Mouse (Mus musculus): Measurements from ENCODE around the gene Cfdp1. TPM values are rescaled to one million over a fixed set of nuclear protein-coding genes. Genes with fewer than 3 reads are reported as not detected.
A peak's percentile ranks its signal among the peaks of the same experiment; 100 is the strongest.
"Not testable (repeated sequence)": the region's sequence is repeated elsewhere in the genome, so short reads cannot be mapped to it uniquely, and the experiment has no call there.

Gene Cfdp1
- polyA plus RNA-seq, 1 experiment from 2014 or later: 260 TPM

- not testable (repeated sequence) for ATAC-seq (ENCODE audit: insufficient number of reproducible peaks, insufficient read depth, low FRiP score, low TSS enrichment, low read depth); H3K36me3 ChIP-seq; H3K27ac ChIP-seq; H3K27me3 ChIP-seq; H3K9me3 ChIP-seq
- Histone ChIP-seq H3K4me1 (peaks cover 16% of the 10 kb centered on the region; the same call in 1 of the 2 replicates), H3K4me2 (peak overlapping the region; percentile 87), H3K4me3 (peak overlapping the region; percentile 94), H3K9ac (peak overlapping the region; percentile 89)
- 58% methylated on average over 12 of the region's 12 CpGs for WGBS
These were observed 872 bp downstream of the Cfdp1 start for GRCm38 (mm10) chr8:111853219-111853618.

- Histone ChIP-seq H3K36me3 (peaks cover 36% of the 10 kb centered on the region), H3K27me3 (no peaks in the 10 kb centered on the region), H3K4me1 (peaks cover 5% of the 10 kb centered on the region; the same call in 1 of the 2 replicates), H3K9ac (no peak overlapping the region), H3K9me3 (no peaks in the 10 kb centered on the region), H3K27ac (no peak overlapping the region), H3K4me2 (no peak overlapping the region), H3K4me3 (no peak overlapping the region)
- no peak for ATAC-seq (ENCODE audit: insufficient number of reproducible peaks, insufficient read depth, low FRiP score, low TSS enrichment, low read depth)
- WGBS: 95% methylated on average over 6 of the region's 6 CpGs
These were observed 7.3 kb downstream of the Cfdp1 start for GRCm38 (mm10) chr8:111846746-111847145.

- H3K4me1 ChIP-seq: peaks cover 16% of the 10 kb centered on the region
- H3K9ac ChIP-seq: no peak overlapping the region
- no peak overlapping the region for H3K27ac ChIP-seq
- H3K4me2 ChIP-seq: no peak overlapping the region
- H3K36me3 ChIP-seq: peaks cover 59% of the 10 kb centered on the region
- 43% methylated on average over 1 of the region's 1 CpGs for WGBS
- no peaks in the 10 kb centered on the region for H3K9me3 ChIP-seq
- no peak overlapping the region for H3K4me3 ChIP-seq
- no peaks in the 10 kb centered on the region for H3K27me3 ChIP-seq
- ATAC-seq (ENCODE audit: insufficient number of reproducible peaks, insufficient read depth, low FRiP score, low TSS enrichment, low read depth): no peak
These were observed 18.6 kb downstream of the Cfdp1 start for GRCm38 (mm10) chr8:111835540-111835939.

DNA sequence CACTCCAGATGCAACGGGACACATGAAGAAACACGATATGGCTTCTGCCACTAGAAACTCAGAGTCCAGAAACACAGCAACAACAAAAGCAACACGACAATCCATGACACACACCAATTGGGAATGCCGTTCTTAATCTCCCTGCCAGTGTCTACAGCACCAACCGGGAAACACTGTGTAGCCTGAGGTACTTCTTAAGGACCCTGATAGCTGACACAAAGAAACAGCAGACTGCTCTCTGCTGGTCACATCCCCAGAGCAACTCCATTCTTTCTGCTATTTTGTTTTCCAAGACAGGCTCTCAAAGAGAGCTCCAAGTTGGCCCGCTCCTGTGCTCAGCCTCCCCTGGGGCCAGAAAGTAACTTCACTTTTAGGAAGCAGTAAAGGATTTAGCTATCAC is 20.1 kb downstream of the Cfdp1 start:
- H3K27ac ChIP-seq: no peak overlapping the region
- H3K36me3 ChIP-seq: peaks cover 60% of the 10 kb centered on the region
- WGBS: 50% methylated on average over 6 of the region's 6 CpGs
- H3K27me3 ChIP-seq: no peaks in the 10 kb centered on the region
- H3K9me3 ChIP-seq: no peaks in the 10 kb centered on the region
- no peak overlapping the region for H3K9ac ChIP-seq
- no peak overlapping the region for H3K4me2 ChIP-seq
- no peak for ATAC-seq (ENCODE audit: insufficient number of reproducible peaks, insufficient read depth, low FRiP score, low TSS enrichment, low read depth)
- H3K4me1 ChIP-seq: peaks cover 16% of the 10 kb centered on the region
- no peak overlapping the region for H3K4me3 ChIP-seq

GRCm38 (mm10) chr8:111832983-111833382 is 21.1 kb downstream of the Cfdp1 start:
- Histone ChIP-seq H3K9me3 (no peaks in the 10 kb centered on the region), H3K4me2 (no peak overlapping the region), H3K27me3 (no peaks in the 10 kb centered on the region), H3K4me3 (no peak overlapping the region), H3K27ac (0 out of 2 replicates have a peak overlapping the region, but pooled peaks have one; percentile 22), H3K36me3 (peaks cover 59% of the 10 kb centered on the region), H3K4me1 (peaks cover 16% of the 10 kb centered on the region), H3K9ac (no peak overlapping the region; the same call in 1 of the 2 replicates)
- no peak for ATAC-seq (ENCODE audit: insufficient number of reproducible peaks, insufficient read depth, low FRiP score, low TSS enrichment, low read depth)
- WGBS: 65% methylated on average over 5 of the region's 5 CpGs

DNA sequence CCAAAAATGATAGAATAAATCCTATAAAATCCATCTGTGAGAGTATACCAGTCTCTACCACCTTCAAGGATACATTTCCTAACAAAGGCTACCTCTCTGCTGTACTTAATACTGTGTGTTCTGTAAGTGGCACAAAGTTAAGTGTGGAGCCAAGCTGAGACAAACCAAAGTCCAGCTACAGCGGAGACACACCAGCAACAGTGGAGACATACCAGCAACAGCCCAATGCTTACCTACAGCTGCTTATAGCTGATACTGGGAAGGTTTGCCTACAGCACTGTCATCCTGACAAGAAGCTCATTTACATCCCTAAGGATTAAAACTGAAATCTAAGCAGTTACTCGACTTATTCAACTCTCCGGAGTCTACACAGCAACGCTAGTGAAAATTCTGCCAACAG is 22.1 kb downstream of the Cfdp1 start:
- H3K27ac ChIP-seq: 0 out of 2 replicates have a peak overlapping the region, but pooled peaks have one; percentile 22
- ATAC-seq (ENCODE audit: insufficient number of reproducible peaks, insufficient read depth, low FRiP score, low TSS enrichment, low read depth): no peak
- no peak overlapping the region for H3K9ac ChIP-seq
- peaks cover 54% of the 10 kb centered on the region for H3K36me3 ChIP-seq
- no peak overlapping the region for H3K4me2 ChIP-seq
- H3K27me3 ChIP-seq: no peaks in the 10 kb centered on the region
- peaks cover 16% of the 10 kb centered on the region for H3K4me1 ChIP-seq
- no peaks in the 10 kb centered on the region for H3K9me3 ChIP-seq
- H3K4me3 ChIP-seq: no peak overlapping the region
- 65% methylated on average over 4 of the region's 4 CpGs for WGBS

- WGBS: 68% methylated on average over 6 of the region's 6 CpGs
- H3K36me3 ChIP-seq: peaks cover 63% of the 10 kb centered on the region
- H3K27me3 ChIP-seq: no peaks in the 10 kb centered on the region
- peaks cover 11% of the 10 kb centered on the region for H3K4me1 ChIP-seq
- no peak overlapping the region for H3K4me3 ChIP-seq
- no peaks in the 10 kb centered on the region for H3K9me3 ChIP-seq
- H3K4me2 ChIP-seq: no peak overlapping the region
- 0 out of 2 replicates have a peak overlapping the region, but pooled peaks have one; percentile 29 for H3K27ac ChIP-seq
- H3K9ac ChIP-seq: no peak overlapping the region
- ATAC-seq (ENCODE audit: insufficient number of reproducible peaks, insufficient read depth, low FRiP score, low TSS enrichment, low read depth): no peak
These were observed 25.5 kb downstream of the Cfdp1 start for GRCm38 (mm10) chr8:111828595-111828994.

DNA sequence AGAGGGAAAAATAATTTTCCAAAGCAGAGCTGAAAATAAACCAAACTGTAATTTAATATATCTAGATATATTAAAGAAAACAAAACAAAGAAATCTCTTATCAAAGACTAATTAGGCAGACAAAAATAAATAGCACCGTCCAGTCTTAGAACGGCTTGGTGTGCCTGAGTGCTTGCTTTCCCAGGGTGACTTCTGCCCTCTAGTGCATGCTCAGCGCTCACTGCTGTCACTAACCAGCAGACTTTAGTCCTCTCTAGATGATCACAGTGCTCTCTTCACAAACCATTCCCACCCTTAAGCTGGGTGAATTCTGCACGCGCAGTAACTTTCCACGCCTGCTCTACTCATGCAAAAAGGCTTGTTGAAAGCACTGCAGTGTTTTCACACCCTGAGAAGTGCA is 28.9 kb downstream of the Cfdp1 start:
- no peak for ATAC-seq (ENCODE audit: insufficient number of reproducible peaks, insufficient read depth, low FRiP score, low TSS enrichment, low read depth)
- Histone ChIP-seq H3K27ac (no peak overlapping the region), H3K9me3 (no peaks in the 10 kb centered on the region), H3K9ac (no peak overlapping the region), H3K4me1 (no peaks in the 10 kb centered on the region), H3K36me3 (peaks cover 70% of the 10 kb centered on the region), H3K27me3 (no peaks in the 10 kb centered on the region), H3K4me3 (no peak overlapping the region), H3K4me2 (no peak overlapping the region)
- WGBS: 69% methylated on average over 6 of the region's 6 CpGs

GRCm38 (mm10) chr8:111824334-111824733 is 29.8 kb downstream of the Cfdp1 start:
- no peaks in the 10 kb centered on the region for H3K4me1 ChIP-seq
- no peak overlapping the region for H3K4me3 ChIP-seq
- ATAC-seq (ENCODE audit: insufficient number of reproducible peaks, insufficient read depth, low FRiP score, low TSS enrichment, low read depth): no peak
- no peak overlapping the region for H3K9ac ChIP-seq
- 95% methylated on average over 5 of the region's 5 CpGs for WGBS
- no peaks in the 10 kb centered on the region for H3K27me3 ChIP-seq
- H3K4me2 ChIP-seq: no peak overlapping the region
- no peak overlapping the region for H3K27ac ChIP-seq
- H3K36me3 ChIP-seq: peaks cover 69% of the 10 kb centered on the region
- H3K9me3 ChIP-seq: no peaks in the 10 kb centered on the region

DNA sequence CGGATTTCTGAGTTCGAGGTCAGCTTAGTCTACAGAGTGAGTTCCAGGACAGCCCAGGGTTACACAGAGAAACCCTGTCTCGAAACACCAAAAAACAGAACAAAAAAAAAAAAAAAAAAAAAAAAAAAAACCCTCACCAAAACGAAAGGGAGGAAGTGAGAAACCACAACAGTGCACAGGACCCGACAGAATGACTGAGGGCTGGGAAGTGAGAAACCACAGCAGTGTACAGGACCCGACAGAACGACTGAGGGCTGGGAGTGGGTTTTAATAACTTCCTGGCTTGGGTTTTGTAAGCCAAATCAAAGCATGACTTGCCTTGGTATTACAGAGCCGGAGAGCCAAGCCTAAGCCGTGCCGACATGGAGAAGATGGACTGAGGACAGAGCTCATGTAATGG is 32.9 kb downstream of the Cfdp1 start:
- WGBS: 70% methylated on average over 10 of the region's 10 CpGs
- Histone ChIP-seq H3K9me3 (no peaks in the 10 kb centered on the region), H3K9ac (no peak overlapping the region), H3K27ac (no peak overlapping the region), H3K36me3 (peaks cover 50% of the 10 kb centered on the region), H3K4me3 (no peak overlapping the region), H3K4me1 (no peaks in the 10 kb centered on the region), H3K27me3 (no peaks in the 10 kb centered on the region), H3K4me2 (no peak overlapping the region)
- ATAC-seq (ENCODE audit: insufficient number of reproducible peaks, insufficient read depth, low FRiP score, low TSS enrichment, low read depth): no peak

GRCm38 (mm10) chr8:111820691-111821090 is 33.4 kb downstream of the Cfdp1 start:
- no peaks in the 10 kb centered on the region for H3K4me1 ChIP-seq
- H3K4me3 ChIP-seq: no peak overlapping the region
- no peak overlapping the region for H3K27ac ChIP-seq
- no peak for ATAC-seq (ENCODE audit: insufficient number of reproducible peaks, insufficient read depth, low FRiP score, low TSS enrichment, low read depth)
- peaks cover 50% of the 10 kb centered on the region for H3K36me3 ChIP-seq
- no peaks in the 10 kb centered on the region for H3K27me3 ChIP-seq
- H3K9ac ChIP-seq: no peak overlapping the region
- H3K9me3 ChIP-seq: no peaks in the 10 kb centered on the region
- WGBS: 82% methylated on average over 4 of the region's 4 CpGs
- no peak overlapping the region for H3K4me2 ChIP-seq

GRCm38 (mm10) chr8:111820018-111820417 is 34.1 kb downstream of the Cfdp1 start:
- Histone ChIP-seq H3K4me2 (no peak overlapping the region), H3K27ac (peak overlapping the region; percentile 39; the same call in 1 of the 2 replicates), H3K4me3 (no peak overlapping the region), H3K36me3 (peaks cover 49% of the 10 kb centered on the region), H3K9me3 (no peaks in the 10 kb centered on the region), H3K4me1 (no peaks in the 10 kb centered on the region), H3K27me3 (no peaks in the 10 kb centered on the region), H3K9ac (no peak overlapping the region)
- ATAC-seq (ENCODE audit: insufficient number of reproducible peaks, insufficient read depth, low FRiP score, low TSS enrichment, low read depth): no peak
- WGBS: 86% methylated on average over 12 of the region's 12 CpGs

Measured in embryonic facial prominence, embryonic 13.5 days (tissue).